In genomic region chr5:136819686-136820085, GRCm38 (mm10) we compare ENCODE assay signal across 15 mouse cellular contexts.
"Had no signal": no experiment of that assay in that cellular context is flagged by ENCODE, and none has a peak within 500 bp of the region (broad histone marks: within the 10 kb centered on the region; RNA-seq: fewer than 3 reads in every experiment).

No protein-coding gene starts in this region.

- H3K4me2 ChIP-seq: liver, embryonic 11.5 days; lung, embryonic 14.5 days; midbrain, embryonic 11.5 days had no signal

- H3K9ac ChIP-seq: liver, embryonic 14.5 days; liver, postnatal 0 days; lung, embryonic 14.5 days had no signal

- ATAC-seq: intestine, embryonic 16.5 days; liver, postnatal 0 days; lung, postnatal 0 days had no signal

- DNase-seq: kidney, adult 18-20 months; kidney, adult 9 months; kidney, postnatal 36 days; liver, postnatal 0 days; lung, embryonic 14.5 days; midbrain, embryonic 14.5 days; thymus, adult 18-20 months; thymus, postnatal 36 days had no signal

- H3K27ac ChIP-seq: kidney, postnatal 0 days; liver, embryonic 14.5 days; macrophage had no signal
